Mouse (Mus musculus) lung, embryonic 16.5 days (tissue): Measurements from ENCODE around the gene Rragc. TPM values are rescaled to one million over a fixed set of nuclear protein-coding genes. Genes with fewer than 3 reads are reported as not detected.

Experiments
- ATAC-seq: fragments of 200-750 bp; cut with Nextera tagmentation; 2 replicates; pipeline ENCODE4 v1.8.0; 2017; ENCODE audit warnings: low read depth, mild to moderate bottlenecking, moderate library complexity
- H3K27ac ChIP-seq: fragments of 300-500 bp; sonication (generic); 2 replicates; pipeline ENCODE4 v1.5.1; 2014; ENCODE audit warnings: mild to moderate bottlenecking, control low read depth, low read length
- H3K27me3 ChIP-seq: fragments of 300-500 bp; sonication (generic); 2 replicates; pipeline ENCODE4 v1.6.1; 2014; ENCODE audit warnings: low read depth, low read length, mixed read lengths; ENCODE audit not compliant: control insufficient read depth, insufficient read depth
- H3K36me3 ChIP-seq: fragments of 300-500 bp; sonication (generic); 2 replicates; pipeline ENCODE4 v1.6.1; 2014; ENCODE audit warnings: low read length; ENCODE audit not compliant: control insufficient read depth, insufficient read depth
- H3K4me1 ChIP-seq: fragments of 300-500 bp; sonication (generic); replicated peaks from 2 replicates; pipeline ENCODE4 v1.6.1; 2014; ENCODE audit warnings: low read length, mixed read lengths; ENCODE audit not compliant: control insufficient read depth, insufficient read depth
- H3K4me2 ChIP-seq: fragments of 300-500 bp; sonication (generic); 2 replicates; pipeline ENCODE4 v1.6.1; 2014; ENCODE audit warnings: low read depth, low read length, control low read depth
- H3K4me3 ChIP-seq: fragments of 300-500 bp; sonication (generic); 2 replicates; pipeline ENCODE4 v1.5.1; 2014; ENCODE audit warnings: mild to moderate bottlenecking, low read length, control low read depth
- H3K9ac ChIP-seq: fragments of 300-500 bp; sonication (generic); 2 replicates; pipeline ENCODE4 v1.6.1; 2014; ENCODE audit warnings: low read length, control low read depth
- H3K9me3 ChIP-seq: fragments of 300-500 bp; sonication (generic); 2 replicates; pipeline ENCODE4 v1.6.1; 2016; ENCODE audit warnings: low read length; ENCODE audit not compliant: control insufficient read depth
- WGBS: fragments of 180-500 bp; shearing (Covaris S2); extraction: QIAGEN DNeasy Blood & Tissue Kit; methylation state at CpG from one replicate; pipeline ENCODE4 v1.1.7; 2014; 5-methylcytosine and 5-hydroxymethylcytosine counted together
- polyA plus RNA-seq: library from polyadenylated mRNA; unstranded; fragments of >200 nt; fragmentation: Nextera tagmentation; extraction: Ambion mirVana; gene quantifications from 2 replicates; pipeline ENCODE4 v1.2.1, GENCODE M21; 2015

Rragc gene
- polyA plus RNA-seq, 1 experiment from 2014 or later = 39.4 TPM

GRCm38 (mm10) chr4:123962721-123963120 lies 45.5 kb downstream of the Rragc start:
- 60% methylated on average over 9 of the region's 9 CpGs for WGBS

GRCm38 (mm10) chr4:123968663-123969321 lies 51.5 kb downstream of the Rragc start:
- H3K36me3 ChIP-seq = no peaks in the 10 kb centered on the region
- 67% methylated on average over 8 of the region's 8 CpGs for WGBS

More at GRCm38 (mm10) chr4:123962721-123963120, 45.5 kb downstream of the Rragc start:
- Histone ChIP-seq H3K9me3 (no peaks in the 10 kb centered on the region), H3K9ac (no peak overlapping the region), H3K4me1 (no peaks in the 10 kb centered on the region), H3K36me3 (no peaks in the 10 kb centered on the region), H3K27ac (no peak overlapping the region), H3K4me2 (no peak overlapping the region), H3K4me3 (no peak overlapping the region), H3K27me3 (no peaks in the 10 kb centered on the region)
- no peak for ATAC-seq

GRCm38 (mm10) chr4:123969458-123969857 lies 52.2 kb downstream of the Rragc start:
- no peaks in the 10 kb centered on the region; the same call in 1 of the 2 replicates for H3K9me3 ChIP-seq
- no peak overlapping the region for H3K27ac ChIP-seq
- H3K36me3 ChIP-seq = no peaks in the 10 kb centered on the region
- H3K4me3 ChIP-seq = no peak overlapping the region
- peaks cover 14% of the 10 kb centered on the region for H3K27me3 ChIP-seq
- H3K4me2 ChIP-seq = no peak overlapping the region
- ATAC-seq = no peak
- H3K9ac ChIP-seq = no peak overlapping the region
- no peaks in the 10 kb centered on the region for H3K4me1 ChIP-seq
- 58% methylated on average over 7 of the region's 7 CpGs for WGBS

More at GRCm38 (mm10) chr4:123968663-123969321, 51.5 kb downstream of the Rragc start:
- Histone ChIP-seq H3K9ac (no peak overlapping the region), H3K27ac (no peak overlapping the region), H3K4me1 (no peaks in the 10 kb centered on the region), H3K27me3 (peaks cover 14% of the 10 kb centered on the region), H3K9me3 (no peaks in the 10 kb centered on the region; the same call in 1 of the 2 replicates), H3K4me2 (no peak overlapping the region), H3K4me3 (no peak overlapping the region)
- ATAC-seq = no peak

DNA sequence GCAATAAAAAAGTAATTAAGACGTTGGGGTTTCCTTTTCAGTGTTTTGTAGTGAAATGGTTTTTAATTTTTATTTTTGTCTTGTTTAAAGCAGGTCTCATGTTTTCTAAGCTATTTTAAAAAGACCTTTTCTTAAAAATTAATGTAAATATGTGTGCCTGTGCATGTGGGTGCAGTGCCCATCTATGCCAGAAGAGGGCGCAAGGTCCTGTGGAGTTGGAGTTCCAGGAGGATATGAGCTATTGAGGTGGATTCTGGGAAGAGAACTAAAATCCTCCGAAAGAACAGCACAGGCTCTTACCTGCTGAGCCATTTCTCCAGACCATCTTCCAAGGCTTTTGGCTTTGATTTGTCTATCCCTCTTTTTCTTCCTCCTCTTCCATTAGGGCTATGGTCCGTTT lies 53.8 kb downstream of the Rragc start:
- WGBS = 82% methylated on average over 4 of the region's 4 CpGs
- H3K9me3 ChIP-seq = no peaks in the 10 kb centered on the region; the same call in 1 of the 2 replicates
- H3K4me3 ChIP-seq = no peak overlapping the region
- H3K9ac ChIP-seq = no peak overlapping the region
- no peaks in the 10 kb centered on the region for H3K36me3 ChIP-seq
- no peak for ATAC-seq
- H3K4me1 ChIP-seq = no peaks in the 10 kb centered on the region
- H3K27ac ChIP-seq = no peak overlapping the region
- H3K27me3 ChIP-seq = peaks cover 14% of the 10 kb centered on the region
- H3K4me2 ChIP-seq = no peak overlapping the region

- Histone ChIP-seq H3K9me3 (no peaks in the 10 kb centered on the region; the same call in 1 of the 2 replicates), H3K4me3 (peak overlapping the region; percentile 21; the same call in 1 of the 2 replicates), H3K27ac (no peak overlapping the region), H3K4me2 (peak overlapping the region; percentile 43), H3K36me3 (no peaks in the 10 kb centered on the region), H3K4me1 (no peaks in the 10 kb centered on the region), H3K27me3 (peaks cover 14% of the 10 kb centered on the region), H3K9ac (no peak overlapping the region)
- ATAC-seq = no peak
- whole genome bisulfite sequencing = 14% methylated on average over 29 of the region's 29 CpGs
These were observed 55.3 kb downstream of the Rragc start for GRCm38 (mm10) chr4:123972423-123973049.

DNA sequence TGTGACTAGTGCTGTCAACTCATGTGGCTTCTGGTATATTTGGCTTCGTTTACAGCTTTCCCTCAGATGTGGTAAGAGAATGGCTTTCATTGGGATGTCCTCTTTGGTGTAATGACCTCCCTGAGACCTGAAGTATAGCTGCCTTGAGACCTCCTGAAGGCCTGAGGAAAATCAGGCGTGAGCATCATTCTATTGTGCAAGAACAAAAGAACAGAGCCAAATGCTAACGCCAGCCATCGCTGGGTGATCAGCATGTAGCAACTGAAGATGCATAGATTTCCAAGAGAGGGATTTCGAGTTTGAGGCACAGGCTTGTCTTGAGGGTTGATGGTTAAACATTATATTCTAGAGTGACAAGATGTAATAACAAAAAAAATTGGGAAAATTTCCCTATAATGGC lies 64.9 kb downstream of the Rragc start:
- Histone ChIP-seq H3K4me2 (no peak overlapping the region), H3K36me3 (no peaks in the 10 kb centered on the region), H3K27me3 (no peaks in the 10 kb centered on the region), H3K4me1 (no peaks in the 10 kb centered on the region), H3K9ac (no peak overlapping the region), H3K4me3 (no peak overlapping the region), H3K27ac (no peak overlapping the region), H3K9me3 (no peaks in the 10 kb centered on the region)
- no peak for ATAC-seq
- 64% methylated on average over 5 of the region's 5 CpGs for WGBS

Other genes starting within 250 kb of the Rragc start
- 77.8 and 89.5 TPM in 2 replicates for gene Macf1, start 233.1 kb upstream of the Rragc start, polyA plus RNA-seq
- gene Ndufs5, start 199.2 kb upstream of the Rragc start, polyA plus RNA-seq = 294 and 297 TPM in 2 replicates
- 29.9 and 37.8 TPM in 2 replicates for gene Akirin1, start 167.1 kb upstream of the Rragc start, polyA plus RNA-seq
- 1.3 and 1.6 TPM in 2 replicates for gene Rhbdl2, start 129.6 kb upstream of the Rragc start, polyA plus RNA-seq
- gene 4933427I04Rik, start 57.8 kb upstream of the Rragc start, polyA plus RNA-seq = not detected in 2 replicates
- 69.4 and 80.6 TPM in 2 replicates for gene Mycbp, start 12.6 kb upstream of the Rragc start, polyA plus RNA-seq
- gene 4930535I16Rik, start 576 bp downstream of the Rragc start, polyA plus RNA-seq = not detected in 2 replicates